Mouse (Mus musculus) Patski (cell line): ENCODE measurements around the gene Hand1. TPM values are rescaled to one million over a fixed set of nuclear protein-coding genes. Genes with fewer than 3 reads are reported as not detected.

Experiments used
- ATAC-seq: fragments of 100-300 bp; one replicate; pipeline ENCODE4 v1.8.0; 2021
- CTCF ChIA-PET: fragments of 350-600 bp; sonication (Branson Sonifier 250); formaldehyde crosslinking; loops from one replicate; lab custom pipeline; 2022; ENCODE audit warnings: inconsistent platforms; lab: Charles Lee
- POLR2A ChIA-PET: fragments of 350-600 bp; sonication (Branson Sonifier 250); formaldehyde crosslinking; loops from one replicate; lab custom pipeline; 2022; ENCODE audit warnings: antibody characterized with exemption, inconsistent platforms; lab: Charles Lee
- DNase-seq: peaks from one replicate; pipeline ENCODE4 v3.0.0-alpha.2; 2011; ENCODE audit warnings: low read depth, low spot score
- H3K27me3 ChIP-seq: fragments of 371-371 bp; one replicate; pipeline ENCODE4 v1.5.1; 2021
- CTCF ChIP-seq: fragments of 100-300 bp; IDR thresholded peaks from one replicate; pipeline ENCODE4 v1.5.1; 2021
- in situ Hi-C: fragments of 300-500 bp; cut with MboI; formaldehyde crosslinking; loops from 3 replicates; pipeline ENCODE4 v1.11.1; 2018; ENCODE audit warnings: low pct_unique_long_range_greater_than_20kb, mixed read lengths
- polyA plus RNA-seq: library from polyadenylated mRNA; unstranded; gene quantifications from one replicate; pipeline ENCODE4 v1.2.3, GENCODE M21; 2021

Gene Hand1
- polyA plus RNA-seq, 1 experiment from 2014 or later: not detected

DNA sequence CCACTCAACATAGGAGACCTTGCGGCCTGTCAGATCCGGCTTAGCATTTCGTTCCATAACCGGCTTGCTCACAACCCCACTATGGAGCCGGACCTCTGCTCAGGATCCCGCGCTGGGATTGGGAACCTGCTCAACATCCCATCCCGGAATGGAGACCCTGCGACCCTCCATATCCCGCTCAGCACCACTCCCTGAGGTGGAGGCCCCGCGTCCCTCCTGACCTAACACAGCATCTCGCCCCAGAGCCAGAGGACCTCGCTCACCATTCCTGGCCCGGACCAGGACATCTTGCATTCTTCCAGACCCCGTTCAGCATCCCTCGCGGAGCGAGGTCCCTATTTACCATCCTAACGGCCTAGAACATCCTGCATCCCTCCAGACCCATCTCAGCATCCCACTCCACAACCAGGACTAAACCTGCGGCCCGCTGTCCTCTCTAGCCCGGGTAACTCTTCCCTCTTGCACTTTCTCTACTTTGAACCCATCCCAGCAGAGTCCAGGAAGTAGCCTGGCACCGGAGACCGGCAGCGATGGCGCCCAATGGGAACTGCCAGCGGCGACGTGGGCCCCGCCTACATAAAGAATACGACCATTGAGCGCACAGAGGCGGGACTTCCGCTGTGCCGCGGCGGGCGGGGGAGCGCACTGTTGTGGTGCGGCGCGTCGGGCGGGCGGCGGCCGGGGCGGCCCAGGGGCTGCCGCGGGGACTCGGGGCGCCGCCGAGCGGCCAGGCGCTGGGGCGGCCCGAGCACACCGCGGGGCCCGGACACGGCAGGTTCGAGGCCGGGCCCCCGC, 31.4 kb downstream of the Hand1 start, which contains the start of gene Sap30l:
Gene Sap30l (plus strand): TSS at position 667 of the 795 bp plus-strand sequence.
- in situ Hi-C loops: no loop called here
- CTCF ChIA-PET: no interaction called here
- peak; percentile 69 for DNase-seq

DNA sequence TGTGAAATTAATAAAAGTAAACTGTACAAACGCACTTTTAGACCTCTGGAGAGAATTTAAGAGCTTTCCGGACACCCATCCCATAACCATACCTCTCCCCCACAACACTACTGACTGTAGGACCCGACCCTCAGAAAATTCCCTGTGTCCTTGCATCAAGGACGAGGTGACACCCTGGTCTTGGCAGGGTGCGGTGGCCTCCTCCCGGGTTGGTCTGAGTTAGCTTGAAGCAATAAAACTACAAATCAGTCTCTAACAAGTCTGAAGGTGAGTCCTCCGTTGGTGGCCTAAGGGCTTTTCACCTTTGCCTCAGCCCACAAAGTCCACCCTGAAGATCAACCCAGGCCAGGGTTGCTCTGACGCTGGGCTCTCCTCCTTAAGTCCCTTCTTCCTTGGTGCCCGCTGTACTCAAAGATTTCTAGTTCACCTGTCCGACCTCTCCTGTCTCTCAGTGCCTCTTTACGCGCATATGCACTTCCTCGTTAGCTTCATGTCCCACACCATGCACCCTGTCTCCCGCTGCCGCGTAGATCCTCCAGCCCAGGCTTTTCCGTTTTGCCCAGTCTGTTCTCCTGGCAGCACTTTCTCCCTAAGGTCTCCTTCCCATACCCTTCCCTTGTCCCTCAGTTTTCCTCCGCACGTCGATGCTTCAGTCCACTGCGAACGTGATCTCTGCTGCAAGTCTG, 32.2 kb downstream of the Hand1 start:
- ATAC-seq: no peak
- POLR2A ChIA-PET: no interaction called here

More for the DNA sequence above, 31.4 kb downstream of the Hand1 start, which contains the start of gene Sap30l:
- TF ChIP-seq CTCF: no peak
- ATAC-seq: peak; percentile 97
- no peaks in the 10 kb centered on the region for H3K27me3 ChIP-seq
- POLR2A ChIA-PET: no interaction called here

DNA sequence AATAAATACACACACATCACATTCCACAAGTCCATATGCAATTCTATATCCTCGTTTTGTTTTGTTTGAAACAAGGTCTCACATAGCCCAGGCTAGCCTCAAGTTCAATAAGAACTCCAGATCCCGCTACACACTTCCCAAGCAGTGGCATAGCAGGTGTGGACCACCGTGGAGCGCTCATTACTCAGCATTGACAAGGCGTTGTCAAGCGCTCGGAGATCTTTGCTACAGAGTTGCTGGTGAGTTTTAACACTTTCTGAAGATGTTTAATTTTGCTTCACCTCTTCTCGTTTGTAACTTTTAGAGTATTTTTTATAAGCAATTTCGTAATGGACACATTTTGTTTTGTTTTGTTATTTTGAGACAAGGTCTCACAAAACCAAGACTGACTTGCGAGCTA, 33.2 kb downstream of the Hand1 start:
- ChIA-PET CTCF (interaction anchor here (1.6 kb wide), 1 partner anchor 251 kb away, joined by 4 read pairs; no protein-coding TSS in a partner anchor), POLR2A (no interaction called here)
- no peaks in the 10 kb centered on the region for H3K27me3 ChIP-seq
- TF ChIP-seq CTCF: no peak
- in situ Hi-C loops: loop anchor here (25.0 kb wide), 1 partner anchor 1662 kb away; no protein-coding TSS in a partner anchor
- DNase-seq: no peak
- ATAC-seq: no peak

More for the DNA sequence above, 32.2 kb downstream of the Hand1 start:
- no peaks in the 10 kb centered on the region for H3K27me3 ChIP-seq
- in situ Hi-C loops: no loop called here
- CTCF ChIA-PET: interaction anchor here (1.6 kb wide), 1 partner anchor 252 kb away, joined by 4 read pairs; no protein-coding TSS in a partner anchor
- no peak for TF ChIP-seq CTCF
- DNase-seq: no peak

DNA sequence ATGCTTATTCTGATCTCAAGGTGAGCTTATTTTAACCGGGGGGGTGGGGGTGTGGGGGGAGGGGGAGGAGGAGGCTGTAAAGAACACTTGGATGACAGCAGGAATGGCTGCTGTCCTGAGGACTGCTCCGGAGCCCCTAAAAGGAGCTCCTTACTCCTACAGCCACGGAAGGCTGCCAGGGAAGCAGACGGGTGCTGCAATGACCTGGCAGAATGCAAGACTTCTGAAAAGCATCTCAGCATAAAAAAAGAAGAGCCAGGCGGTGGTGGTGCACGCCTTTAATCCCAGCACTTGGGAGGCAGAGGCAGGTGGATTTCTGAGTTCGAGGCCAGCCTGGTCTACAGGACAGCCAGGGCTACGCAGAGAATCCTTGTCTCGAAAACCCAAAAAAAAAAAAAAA, 34.8 kb downstream of the Hand1 start:
- POLR2A ChIA-PET: interaction anchor here (0.6 kb wide), 1 partner anchor 29 kb away, joined by 3 read pairs; no protein-coding TSS in a partner anchor
- TF ChIP-seq CTCF: no peak
- no peaks in the 10 kb centered on the region for H3K27me3 ChIP-seq
- in situ Hi-C loops: loop anchor here (25.0 kb wide), 1 partner anchor 1661 kb away; no protein-coding TSS in a partner anchor
- DNase-seq (no peak), ATAC-seq (no peak)
- CTCF ChIA-PET: no interaction called here

DNA sequence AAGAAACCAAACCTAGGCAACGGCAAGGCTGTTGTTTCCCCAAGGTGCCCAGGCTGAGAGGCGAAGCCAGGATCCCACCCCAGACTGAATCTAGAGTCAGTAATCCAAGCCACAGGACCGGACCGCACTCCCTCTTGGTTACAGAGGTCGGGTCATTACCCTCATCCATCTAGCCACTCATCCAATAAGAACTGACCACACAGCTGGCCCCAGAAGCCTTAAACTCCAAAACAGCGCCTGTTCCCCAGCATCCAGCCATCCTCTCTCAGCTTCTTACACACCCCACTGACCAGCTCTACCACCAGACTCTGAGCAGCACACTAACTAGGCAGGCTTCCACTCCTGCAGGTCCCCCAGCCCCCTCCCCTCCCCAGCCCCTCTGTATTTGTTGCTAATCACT, 37.5 kb downstream of the Hand1 start:
- POLR2A ChIA-PET: no interaction called here

DNA sequence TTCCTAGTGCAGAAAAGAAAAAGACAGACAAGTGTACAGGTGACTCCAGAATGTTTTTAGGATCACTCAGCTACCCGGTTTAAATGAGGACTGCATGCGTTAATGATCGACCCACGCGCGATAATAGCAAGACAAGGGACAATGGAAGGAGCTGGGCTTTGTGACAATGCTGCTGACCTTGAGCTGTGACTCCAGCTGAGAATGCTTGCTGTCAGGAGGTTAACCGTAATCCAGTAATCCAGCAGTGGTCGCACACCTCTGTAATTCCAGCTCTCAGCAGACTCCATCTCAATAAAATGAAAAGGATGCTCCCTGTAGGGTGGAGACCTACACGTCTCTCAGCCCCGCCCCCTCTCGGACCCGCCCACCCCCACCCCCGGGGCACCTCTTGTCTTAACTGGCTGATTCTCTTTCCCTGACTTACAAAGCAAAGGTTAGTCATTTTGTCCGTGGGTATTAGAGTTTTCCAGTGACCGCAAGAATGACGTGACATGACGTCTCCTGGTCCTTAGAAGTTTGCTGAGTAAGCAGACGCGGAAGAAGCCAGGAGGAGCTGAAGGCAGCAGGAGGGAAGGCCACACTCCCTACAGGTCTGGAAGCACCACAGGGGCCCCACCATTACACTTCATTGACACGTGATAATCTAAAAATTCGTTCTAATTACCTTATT, 41.6 kb downstream of the Hand1 start:
- in situ Hi-C loops: loop anchor here (25.0 kb wide), 1 partner anchor 1654 kb away; no protein-coding TSS in a partner anchor
- ChIA-PET CTCF (no interaction called here), POLR2A (no interaction called here)
- ATAC-seq: no peak
- TF ChIP-seq CTCF: no peak
- no peaks in the 10 kb centered on the region for H3K27me3 ChIP-seq
- DNase-seq: no peak

More for the DNA sequence above, 37.5 kb downstream of the Hand1 start:
- no peaks in the 10 kb centered on the region for H3K27me3 ChIP-seq
- ATAC-seq (no peak), DNase-seq (no peak)
- CTCF ChIA-PET: interaction anchor here (2.1 kb wide), 1 partner anchor 16 kb away, joined by 6 read pairs; no protein-coding TSS in a partner anchor
- in situ Hi-C loops: loop anchor here (25.0 kb wide), 1 partner anchor 1658 kb away; no protein-coding TSS in a partner anchor
- no peak for TF ChIP-seq CTCF

DNA sequence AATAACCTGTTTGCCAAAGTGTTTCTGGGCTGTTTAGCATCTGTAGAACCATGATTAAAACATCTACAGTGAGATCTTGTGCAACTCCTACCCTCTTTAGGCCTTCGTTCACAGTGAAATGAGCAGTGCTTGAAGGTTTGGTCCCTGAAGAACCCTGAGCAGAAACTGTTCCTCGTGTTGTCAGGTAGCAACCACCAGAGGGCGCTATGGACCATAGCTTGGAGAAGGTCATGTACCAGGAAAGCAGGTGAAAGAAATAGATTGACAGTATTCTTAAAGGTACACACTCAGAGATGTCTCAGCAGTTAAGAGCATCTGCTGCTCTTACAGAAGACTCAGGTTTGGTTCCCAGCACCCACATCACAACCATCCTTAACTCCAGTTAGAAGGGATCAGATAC, 44.7 kb downstream of the Hand1 start:
- ChIA-PET CTCF (interaction anchor here (0.7 to 2.3 kb wide), 3 partner anchors 32 to 256 kb away, joined by 3 to 6 read pairs (median 4); no protein-coding TSS in a partner anchor), POLR2A (no interaction called here)
- H3K27me3 ChIP-seq: no peaks in the 10 kb centered on the region
- no peak for TF ChIP-seq CTCF
- DNase-seq: no peak
- no peak for ATAC-seq
- in situ Hi-C loops: loop anchor here (25.0 kb wide), 1 partner anchor 1651 kb away; no protein-coding TSS in a partner anchor

DNA sequence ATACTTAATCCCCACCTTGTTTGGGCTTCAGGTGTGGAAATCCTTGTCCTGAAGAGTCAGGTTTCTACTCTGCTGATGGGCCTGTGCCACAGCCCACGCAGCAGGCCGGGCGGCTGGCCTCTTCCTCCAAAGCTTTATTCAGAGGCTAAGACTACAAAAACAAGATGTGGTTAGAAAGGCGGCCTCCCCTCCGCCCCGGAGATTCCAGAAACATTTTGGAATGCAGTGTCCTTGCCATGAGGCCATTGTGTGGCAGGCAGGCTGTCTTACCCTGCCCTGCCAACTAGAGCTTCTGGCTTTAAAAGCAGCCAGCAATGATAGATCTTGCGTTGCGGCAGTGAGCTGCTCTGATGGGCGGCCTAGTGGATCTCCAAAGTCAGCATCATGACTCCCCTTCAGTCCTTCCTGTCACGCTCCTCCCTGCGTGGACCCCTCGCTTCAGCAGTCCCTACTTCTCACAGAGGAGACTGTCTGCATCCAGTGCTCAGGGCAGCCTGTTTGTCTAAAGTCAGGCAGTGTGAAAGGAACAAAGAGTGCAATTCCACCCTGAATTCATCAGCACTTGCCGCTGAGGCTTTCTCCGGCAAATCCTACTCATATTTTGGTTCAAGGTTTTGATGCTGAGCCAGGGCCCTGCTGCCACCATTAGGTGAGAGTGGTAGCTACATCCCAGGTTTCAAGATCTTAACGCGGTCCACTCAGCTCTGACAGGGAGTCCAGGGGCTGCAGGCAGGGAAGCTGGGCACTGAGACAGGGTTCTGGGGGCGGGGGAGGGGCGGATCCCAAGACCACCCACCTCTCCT, 45.8 kb downstream of the Hand1 start:
- POLR2A ChIA-PET: no interaction called here
- H3K27me3 ChIP-seq: no peaks in the 10 kb centered on the region
- TF ChIP-seq CTCF: no peak
- DNase-seq: no peak
- CTCF ChIA-PET: interaction anchor here (0.7 to 2.3 kb wide), 3 partner anchors 33 to 255 kb away, joined by 3 to 6 read pairs (median 4); no protein-coding TSS in a partner anchor
- no peak for ATAC-seq
- in situ Hi-C loops: loop anchor here (25.0 kb wide), 1 partner anchor 1650 kb away; no protein-coding TSS in a partner anchor

DNA sequence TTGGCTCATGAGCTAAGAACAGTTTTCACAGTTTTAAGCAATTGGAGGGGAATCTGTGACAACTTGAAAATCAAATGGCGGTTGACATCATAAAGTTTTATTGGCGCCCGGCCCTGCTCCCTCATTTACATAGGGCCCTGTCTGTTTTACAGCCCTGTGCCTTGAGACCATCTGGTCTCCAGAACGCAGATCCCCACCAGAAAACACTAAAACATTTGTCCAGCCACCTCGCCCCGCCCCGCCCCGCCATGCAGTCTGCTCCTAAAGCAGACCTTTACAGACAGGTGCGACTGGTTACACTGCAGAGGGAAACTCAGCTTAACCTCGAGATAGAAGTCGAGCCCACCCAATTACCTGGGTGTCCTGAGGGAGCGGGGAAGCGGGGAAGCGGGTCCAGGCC, 52.8 kb downstream of the Hand1 start:
- ATAC-seq (no peak), DNase-seq (no peak)
- ChIA-PET POLR2A (no interaction called here), CTCF (interaction anchor here (0.6 to 3.4 kb wide), 4 partner anchors 35 to 253 kb away, joined by 3 to 22 read pairs (median 3); no protein-coding TSS in a partner anchor)
- H3K27me3 ChIP-seq: no peaks in the 10 kb centered on the region
- in situ Hi-C loops: loop anchor here (10.0 to 25.0 kb wide), 2 partner anchors 305 to 1643 kb away; no protein-coding TSS in a partner anchor
- TF ChIP-seq CTCF: no peak

Other genes starting within 250 kb of the Hand1 start
- 74.9 TPM for gene Galnt10, start 187.4 kb downstream of the Hand1 start, polyA plus RNA-seq
- gene Sap30l, start 31.2 kb downstream of the Hand1 start, polyA plus RNA-seq: 47.9 TPM
- gene Larp1, start 176.2 kb upstream of the Hand1 start, polyA plus RNA-seq: 71.9 TPM